24 mouse cellular contexts compared by ENCODE assay signal in genomic region chr7:136074043-136074442, GRCm38 (mm10).
A peak's percentile ranks its signal among the peaks of the same experiment; 100 is the strongest.
DNase-seq lines count a peak whose midpoint lies in the region; ATAC-seq and TF ChIP-seq lines count a peak whose summit lies in the region.
"Had no signal": no experiment of that assay in that cellular context is flagged by ENCODE, and none has a peak within 500 bp of the region (broad histone marks: within the 10 kb centered on the region; RNA-seq: fewer than 3 reads in every experiment).

No protein-coding gene starts in this region.

- H3K4me1 ChIP-seq in lung, postnatal 0 days (ENCODE audit: insufficient read depth, low read depth, low read length): no peaks in the 10 kb centered on the region
- H3K4me1 ChIP-seq: forebrain, embryonic 10.5 days; hindbrain, embryonic 13.5 days had no signal

- H3K9me3 ChIP-seq in lung, postnatal 0 days (ENCODE audit: low read length): no peaks in the 10 kb centered on the region
- H3K9me3 ChIP-seq: embryonic facial prominence, embryonic 13.5 days; forebrain, embryonic 10.5 days; forebrain, embryonic 13.5 days; heart, embryonic 13.5 days; hindbrain, embryonic 13.5 days had no signal

- no peak overlapping the region for H3K4me3 ChIP-seq in lung, postnatal 0 days (ENCODE audit: low read depth, low read length)
- H3K4me3 ChIP-seq: embryonic facial prominence, embryonic 13.5 days; forebrain, embryonic 10.5 days; forebrain, embryonic 13.5 days; heart, embryonic 13.5 days; hindbrain, embryonic 13.5 days had no signal

- no peaks in the 10 kb centered on the region for H3K36me3 ChIP-seq in lung, postnatal 0 days (ENCODE audit: insufficient read depth, low read length)
- H3K36me3 ChIP-seq: embryonic facial prominence, embryonic 13.5 days; forebrain, embryonic 10.5 days; G1E; heart, embryonic 13.5 days; hindbrain, embryonic 13.5 days had no signal

- no peak overlapping the region for H3K4me2 ChIP-seq in lung, postnatal 0 days (replicated peaks; ENCODE audit: low read depth, low read length)
- H3K4me2 ChIP-seq: embryonic facial prominence, embryonic 13.5 days; forebrain, embryonic 13.5 days; heart, embryonic 13.5 days; hindbrain, embryonic 13.5 days had no signal

- H3K27ac ChIP-seq in lung, postnatal 0 days (ENCODE audit: low read length): no peak overlapping the region
- H3K27ac ChIP-seq: embryonic facial prominence, embryonic 13.5 days; forebrain, embryonic 10.5 days; forebrain, embryonic 13.5 days; heart, embryonic 13.5 days; hindbrain, embryonic 13.5 days had no signal

- no peak overlapping the region for H3K9ac ChIP-seq in lung, postnatal 0 days (replicated peaks; ENCODE audit: low read depth)
- H3K9ac ChIP-seq: embryonic facial prominence, embryonic 13.5 days; forebrain, embryonic 13.5 days; heart, embryonic 13.5 days; hindbrain, embryonic 13.5 days had no signal

- H3K27me3 ChIP-seq in lung, postnatal 0 days (replicated peaks; ENCODE audit: insufficient read depth, low read length): no peaks in the 10 kb centered on the region
- H3K27me3 ChIP-seq: forebrain, embryonic 13.5 days; heart, embryonic 13.5 days had no signal

- no peak for TF ChIP-seq EP300 in lung, postnatal 0 days (IDR thresholded peaks at IDR 0.05)

- DNase-seq in heart, adult 11 months: peak; percentile 71
- DNase-seq in heart, postnatal 14 days: no peak
- DNase-seq in kidney, postnatal 10 days: peak; percentile 21
- no peak for DNase-seq in kidney, adult 11 months
- peak; percentile 65 for DNase-seq in lung, postnatal 0 days (ENCODE audit: low spot score)
- no peak for DNase-seq in lung, postnatal 14 days
- DNase-seq: adrenal gland, adult 2 months; adrenal gland, postnatal 14 days; B cell, adult 2 months; cerebellum, adult 11 months; cerebellum, adult 2 months; cerebellum, adult 9-11 months; cerebellum, postnatal 25 days; gastrocnemius, postnatal 10 days; gastrocnemius, postnatal 36 days had no signal

- 41% methylated on average over 2 of the region's 2 CpGs for WGBS in lung, postnatal 0 days

- intact Hi-C loops in heart, postnatal 14 days (cut with DNase I): no loop called here

- no peak for TF ChIP-seq CTCF in lung, postnatal 0 days (IDR thresholded peaks at IDR 0.05)

- peak; percentile 49 for ATAC-seq in lung, postnatal 0 days
- ATAC-seq: hindbrain, embryonic 16.5 days; inflammation-experienced regulatory T-cells, adult 6 months; intestine, embryonic 16.5 days had no signal

Comparison
In these comparisons a context has a peak if more than half of its experiments do, and no peak if none do; other contexts are left out.
1. DNase-seq: peak in heart, adult 11 months (single experiment), kidney, postnatal 10 days (single experiment) and lung, postnatal 0 days (single experiment); none in heart, postnatal 14 days (0 of 2), kidney, adult 11 months (single experiment) and lung, postnatal 14 days (single experiment).